Mouse (Mus musculus) neural tube, embryonic 12.5 days (tissue): ENCODE data around the gene Tmem39a. TPM values are rescaled to one million over a fixed set of nuclear protein-coding genes. Genes with fewer than 3 reads are reported as not detected.

Source experiments
- ATAC-seq: fragments of 200-750 bp; cut with Nextera tagmentation; 2 replicates; pipeline ENCODE4 v1.8.0; 2017; ENCODE audit warnings: low read depth, mild to moderate bottlenecking, moderate TSS enrichment, moderate library complexity; ENCODE audit not compliant: low FRiP score
- H3K27ac ChIP-seq: fragments of 300-500 bp; sonication (generic); 2 replicates; pipeline ENCODE4 v1.5.1; 2016
- H3K27me3 ChIP-seq: fragments of 300-500 bp; sonication (generic); replicated peaks from 2 replicates; pipeline ENCODE4 v1.6.1; 2016; ENCODE audit warnings: mild to moderate bottlenecking
- H3K36me3 ChIP-seq: fragments of 300-500 bp; sonication (generic); 2 replicates; pipeline ENCODE4 v1.6.1; 2016; ENCODE audit warnings: mild to moderate bottlenecking
- H3K4me1 ChIP-seq: fragments of 300-500 bp; sonication (generic); 2 replicates; pipeline ENCODE4 v1.6.1; 2016
- H3K4me2 ChIP-seq: fragments of 300-500 bp; sonication (generic); replicated peaks from 2 replicates; pipeline ENCODE4 v1.6.1; 2016; ENCODE audit warnings: mild to moderate bottlenecking
- H3K4me3 ChIP-seq: fragments of 300-500 bp; sonication (generic); 2 replicates; pipeline ENCODE4 v1.5.1; 2016
- H3K9ac ChIP-seq: fragments of 300-500 bp; sonication (generic); 2 replicates; pipeline ENCODE4 v1.6.1; 2016; ENCODE audit warnings: mild to moderate bottlenecking
- H3K9me3 ChIP-seq: fragments of 300-500 bp; sonication (generic); 2 replicates; pipeline ENCODE4 v1.6.1; 2016; ENCODE audit warnings: mild to moderate bottlenecking
- WGBS: fragments of 180-500 bp; shearing (Covaris S2); methylation state at CpG from one replicate; pipeline ENCODE4 v1.1.7; 2016; 5-methylcytosine and 5-hydroxymethylcytosine counted together
- polyA plus RNA-seq: library from polyadenylated mRNA; unstranded; fragments of >200 nt; fragmentation: Nextera tagmentation; extraction: Ambion mirVana; gene quantifications from 2 replicates; pipeline ENCODE4 v1.2.1, GENCODE M21; 2016

Gene Tmem39a
- polyA plus RNA-seq, result 67.1 and 68.6 TPM in 2 replicates

DNA sequence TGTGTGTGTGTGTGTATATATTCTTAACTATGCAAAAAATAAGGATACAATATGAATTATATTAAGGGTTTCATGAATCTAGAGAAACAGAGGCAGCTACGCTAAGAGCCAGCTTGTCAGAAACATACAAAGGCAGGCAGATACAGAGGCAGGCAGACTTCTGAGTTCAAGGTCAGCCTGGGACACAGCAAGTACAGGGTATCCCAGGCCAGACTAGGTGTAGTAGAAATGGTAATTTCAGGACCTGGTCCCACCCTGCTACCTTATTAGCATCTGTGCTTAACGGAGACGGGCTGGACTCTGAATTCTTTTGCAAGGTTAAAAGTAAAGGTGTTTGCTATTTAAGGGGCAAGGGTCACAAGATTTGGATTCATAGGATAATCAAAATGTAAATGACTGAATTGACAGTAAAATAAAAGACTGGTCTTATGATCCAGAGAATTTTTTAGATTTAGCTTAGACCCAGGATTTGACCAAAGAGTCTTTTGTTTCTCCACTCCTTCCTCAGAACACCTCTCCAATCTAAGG lies at the start of gene Tmem39a:
Gene Tmem39a, plus strand, starts transcription at position 478 of the 528 bp plus-strand sequence.
- H3K27ac ChIP-seq, result no peak within 1 kb of the TSS
- no peaks in the 10 kb centered on the region for H3K4me1 ChIP-seq
- WGBS, result 74% methylated on average over 3 of the region's 3 CpGs
- H3K4me2 ChIP-seq, result no peak within 1 kb of the TSS
- H3K9me3 ChIP-seq, result no peaks in the 10 kb centered on the region
- 0 out of 2 replicates have a peak, but pooled peaks cover 12% of the 10 kb centered on the region for H3K27me3 ChIP-seq
- no peak for ATAC-seq
- H3K36me3 ChIP-seq, result no peaks in the 10 kb centered on the region
- no peak within 1 kb of the TSS for H3K4me3 ChIP-seq
- H3K9ac ChIP-seq, result no peak within 1 kb of the TSS

DNA sequence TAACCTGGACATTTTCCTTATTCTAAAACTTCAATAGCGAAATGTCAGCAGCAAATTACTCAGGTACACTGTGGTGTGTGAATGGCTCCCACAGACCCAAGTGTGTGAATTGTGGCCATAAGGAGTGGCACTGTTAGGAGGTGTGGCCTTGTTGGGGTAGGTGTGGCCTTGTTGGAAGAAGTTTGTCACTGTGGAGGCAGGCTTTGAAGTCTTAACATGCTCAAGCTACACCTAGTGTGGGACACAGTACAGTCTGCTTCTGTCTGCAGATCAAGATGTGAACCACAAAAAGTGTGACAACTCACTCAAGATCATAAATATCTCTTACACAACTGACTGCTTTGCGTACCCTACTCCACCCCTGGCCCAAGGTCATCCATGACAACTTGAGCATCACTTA lies 47.7 kb upstream of the Tmem39a start:
- H3K4me3 ChIP-seq, result no peak overlapping the region
- H3K4me1 ChIP-seq, result no peaks in the 10 kb centered on the region
- no peak overlapping the region for H3K9ac ChIP-seq
- no peaks in the 10 kb centered on the region for H3K9me3 ChIP-seq
- H3K27ac ChIP-seq, result no peak overlapping the region
- ATAC-seq, result no peak
- no peak overlapping the region for H3K4me2 ChIP-seq
- peaks cover 63% of the 10 kb centered on the region for H3K36me3 ChIP-seq
- H3K27me3 ChIP-seq, result no peaks in the 10 kb centered on the region
- 95% methylated on average over 2 of the region's 2 CpGs for WGBS

DNA sequence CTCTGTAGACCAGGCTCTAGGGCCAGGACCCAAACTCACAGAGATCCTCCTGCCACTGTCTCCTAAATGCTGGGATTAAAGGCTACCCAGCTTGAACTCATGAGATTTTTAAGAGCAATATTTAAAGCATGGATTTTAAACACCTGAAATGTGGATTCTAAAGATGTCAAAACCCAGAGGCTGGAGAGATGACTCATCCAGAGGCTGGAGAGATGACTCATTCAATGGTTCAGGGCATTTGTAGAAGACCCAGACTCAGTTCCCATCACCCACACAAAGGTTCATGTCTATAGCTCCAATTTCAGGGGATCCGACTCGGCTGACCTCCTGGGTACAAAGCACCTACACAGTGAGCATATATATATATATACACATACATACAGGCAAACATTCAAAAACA lies 39.4 kb upstream of the Tmem39a start:
- H3K36me3 ChIP-seq, result peaks cover 32% of the 10 kb centered on the region

GRCm38 (mm10) chr16:38521211-38521987 lies 37.1 kb upstream of the Tmem39a start:
- Histone ChIP-seq H3K4me3 (peak overlapping the region; percentile 95), H3K36me3 (peaks cover 41% of the 10 kb centered on the region), H3K9ac (peak overlapping the region; percentile 45), H3K9me3 (no peaks in the 10 kb centered on the region), H3K27ac (no peak overlapping the region), H3K27me3 (no peaks in the 10 kb centered on the region), H3K4me1 (peaks cover 8% of the 10 kb centered on the region), H3K4me2 (peak overlapping the region; percentile 66)
- ATAC-seq, result no peak
- 41% methylated on average over 8 of the region's 8 CpGs for WGBS

More for the DNA sequence above, 39.4 kb upstream of the Tmem39a start:
- ATAC-seq, result no peak
- Histone ChIP-seq H3K9ac (no peak overlapping the region), H3K27ac (no peak overlapping the region), H3K4me1 (peaks cover 8% of the 10 kb centered on the region), H3K27me3 (no peaks in the 10 kb centered on the region), H3K9me3 (no peaks in the 10 kb centered on the region), H3K4me3 (no peak overlapping the region), H3K4me2 (no peak overlapping the region)
- 96% methylated on average over 2 of the region's 2 CpGs for WGBS

GRCm38 (mm10) chr16:38522129-38523084 lies 36.1 kb upstream of the Tmem39a start, which contains the start of gene Timmdc1:
Timmdc1 (minus strand) TSS chr16:38522663.
- H3K4me2 ChIP-seq, result peak within 1 kb of the TSS; percentile 66
- peak; percentile 99 for ATAC-seq
- peak within 1 kb of the TSS; percentile 86 for H3K27ac ChIP-seq
- WGBS, result under 1% methylated on average over 73 of the region's 73 CpGs
- no peaks in the 10 kb centered on the region for H3K9me3 ChIP-seq
- peak within 1 kb of the TSS; percentile 95 for H3K4me3 ChIP-seq
- H3K36me3 ChIP-seq, result peaks cover 44% of the 10 kb centered on the region
- peaks cover 8% of the 10 kb centered on the region for H3K4me1 ChIP-seq
- peak within 1 kb of the TSS; percentile 93 for H3K9ac ChIP-seq
- H3K27me3 ChIP-seq, result no peaks in the 10 kb centered on the region

DNA sequence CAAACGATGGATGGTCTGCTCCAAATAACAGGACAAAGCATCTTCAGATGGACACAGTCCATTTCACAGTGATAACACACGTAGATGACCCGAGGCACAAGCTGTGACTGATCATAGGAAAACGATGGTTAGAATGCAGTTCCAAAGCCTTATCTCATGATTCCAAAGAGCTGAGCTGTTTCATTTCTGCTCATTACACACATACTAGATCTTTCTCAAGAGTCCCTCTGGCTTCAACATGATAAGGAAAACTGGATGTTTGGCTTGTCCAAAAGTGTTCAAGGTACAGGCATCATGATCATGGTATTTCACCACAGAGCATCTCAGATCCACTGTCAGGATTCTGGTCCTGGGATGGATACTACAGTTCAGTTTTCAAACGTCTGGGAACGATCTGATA lies 32.2 kb upstream of the Tmem39a start:
- H3K27me3 ChIP-seq, result no peaks in the 10 kb centered on the region
- H3K4me2 ChIP-seq, result no peak overlapping the region
- peaks cover 67% of the 10 kb centered on the region for H3K36me3 ChIP-seq
- H3K9ac ChIP-seq, result no peak overlapping the region
- peaks cover 8% of the 10 kb centered on the region for H3K4me1 ChIP-seq
- H3K9me3 ChIP-seq, result no peaks in the 10 kb centered on the region
- WGBS, result 90% methylated on average over 6 of the region's 6 CpGs
- no peak overlapping the region for H3K4me3 ChIP-seq
- no peak overlapping the region for H3K27ac ChIP-seq
- ATAC-seq, result no peak

GRCm38 (mm10) chr16:38536544-38537146 lies 21.9 kb upstream of the Tmem39a start:
- Histone ChIP-seq H3K27ac (no peak overlapping the region), H3K4me1 (no peaks in the 10 kb centered on the region), H3K9ac (no peak overlapping the region), H3K27me3 (no peaks in the 10 kb centered on the region), H3K9me3 (no peaks in the 10 kb centered on the region), H3K4me2 (no peak overlapping the region), H3K4me3 (no peak overlapping the region), H3K36me3 (peaks cover 84% of the 10 kb centered on the region)
- peak; percentile 50 for ATAC-seq
- WGBS, result 51% methylated on average over 8 of the region's 8 CpGs

GRCm38 (mm10) chr16:38538716-38539380 lies 19.6 kb upstream of the Tmem39a start:
- no peaks in the 10 kb centered on the region for H3K27me3 ChIP-seq
- H3K4me1 ChIP-seq, result no peaks in the 10 kb centered on the region
- H3K9ac ChIP-seq, result no peak overlapping the region
- H3K4me3 ChIP-seq, result no peak overlapping the region
- H3K4me2 ChIP-seq, result no peak overlapping the region
- H3K36me3 ChIP-seq, result peaks cover 83% of the 10 kb centered on the region
- 90% methylated on average over 13 of the region's 13 CpGs for WGBS
- H3K27ac ChIP-seq, result no peak overlapping the region
- ATAC-seq, result no peak
- no peaks in the 10 kb centered on the region for H3K9me3 ChIP-seq

DNA sequence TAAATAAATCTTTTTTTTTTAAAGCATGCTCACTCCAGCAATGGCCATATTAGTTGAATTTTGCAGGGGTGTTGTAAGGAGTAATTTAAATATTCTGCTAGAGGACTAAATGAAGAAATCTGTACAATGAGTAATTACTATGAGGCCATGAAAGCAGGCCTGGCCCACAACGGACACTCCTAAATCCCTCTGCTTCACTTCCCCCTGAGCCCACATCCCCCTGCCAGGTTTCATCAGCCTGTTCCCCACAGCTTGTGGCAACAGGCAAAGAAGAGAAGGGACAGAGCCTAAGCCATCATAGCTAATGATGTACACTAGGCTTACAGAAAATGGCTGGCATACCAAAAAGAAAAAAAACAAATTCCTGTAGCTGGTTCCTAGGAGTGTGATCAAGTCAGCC lies 10.5 kb upstream of the Tmem39a start:
- H3K36me3 ChIP-seq, result peaks cover 34% of the 10 kb centered on the region
- H3K4me1 ChIP-seq, result peaks cover 14% of the 10 kb centered on the region
- no peaks in the 10 kb centered on the region for H3K9me3 ChIP-seq
- 91% methylated on average over 1 of the region's 1 CpGs for WGBS
- ATAC-seq, result no peak
- H3K4me2 ChIP-seq, result peak overlapping the region; percentile 64
- H3K27me3 ChIP-seq, result peaks cover 7% of the 10 kb centered on the region; the same call in 1 of the 2 replicates
- no peak overlapping the region for H3K27ac ChIP-seq
- H3K4me3 ChIP-seq, result no peak overlapping the region
- no peak overlapping the region for H3K9ac ChIP-seq

DNA sequence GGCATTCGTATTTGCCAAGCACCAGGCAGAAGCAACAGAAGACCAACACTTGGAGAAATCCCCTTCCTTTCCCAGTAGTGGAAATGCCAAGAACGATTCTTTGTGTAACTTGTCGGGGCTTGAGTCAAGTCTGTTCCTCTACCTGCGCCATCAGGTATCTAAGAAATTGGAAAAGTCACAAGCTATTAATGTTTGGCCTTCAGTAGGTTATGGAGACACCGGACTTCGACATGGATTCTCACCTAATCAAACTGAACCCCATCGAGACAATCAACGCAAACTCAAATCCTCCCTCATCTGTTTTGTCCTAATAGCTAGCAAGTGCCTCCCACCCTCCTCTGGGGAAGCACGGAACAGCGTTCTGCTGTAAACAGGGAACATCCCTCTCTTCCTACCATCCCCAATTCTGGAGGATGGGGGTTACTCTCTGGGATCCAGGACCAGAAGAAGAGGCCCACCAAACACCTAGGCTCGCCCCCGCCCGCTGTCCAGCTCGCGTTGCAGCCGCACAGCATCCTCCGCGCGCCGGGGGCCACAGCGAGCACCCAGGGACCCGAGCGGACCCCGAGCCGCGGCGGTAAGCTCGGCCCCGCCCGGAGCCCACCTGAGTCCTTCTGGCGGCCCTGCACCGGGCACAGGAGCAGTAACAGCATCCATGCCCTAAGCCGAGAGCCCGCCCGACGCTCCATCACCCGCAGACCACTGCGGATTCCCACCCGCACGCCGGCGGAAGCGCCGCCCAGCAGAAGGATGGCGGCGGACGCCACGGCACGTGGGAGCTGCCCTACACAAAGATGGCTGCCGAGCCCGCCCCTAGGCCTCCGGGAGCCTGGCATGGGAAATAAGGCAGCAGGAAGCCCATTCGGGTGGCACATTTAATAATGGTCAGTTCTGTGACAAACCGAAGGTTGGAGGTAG lies 8.8 kb upstream of the Tmem39a start, which contains the start of gene Poglut1:
Gene Poglut1, minus strand, starts transcription at position 780 of the 918 bp plus-strand sequence.
- 2% methylated on average over 54 of the region's 54 CpGs for WGBS
- Histone ChIP-seq H3K9me3 (no peaks in the 10 kb centered on the region), H3K4me1 (peaks cover 14% of the 10 kb centered on the region), H3K36me3 (peaks cover 19% of the 10 kb centered on the region), H3K27ac (no peak within 1 kb of the TSS), H3K9ac (peak within 1 kb of the TSS; percentile 85), H3K4me3 (peak within 1 kb of the TSS; percentile 84), H3K4me2 (peak within 1 kb of the TSS; percentile 64), H3K27me3 (peaks cover 7% of the 10 kb centered on the region; the same call in 1 of the 2 replicates)
- peak; percentile 94 for ATAC-seq
